Mouse (Mus musculus): ENCODE measurements around the gene Rap1b. TPM values are rescaled to one million over a fixed set of nuclear protein-coding genes. Genes with fewer than 3 reads are reported as not detected.

Rap1b gene
- polyA plus RNA-seq, 1 experiment, result 19.2 TPM

GRCm38 (mm10) chr10:117766896-117767160, 79.0 kb downstream of the Rap1b start:
- no peaks in the 10 kb centered on the region for H3K27me3 ChIP-seq (ENCODE audit: control insufficient read depth, insufficient read depth, low read length)
- TF ChIP-seq CTCF (IDR thresholded peaks at IDR 0.05; ENCODE audit: extremely low read depth, insufficient read length, insufficient replicate concordance, low read depth, low read length) (no peak), POLR2A (IDR thresholded peaks at IDR 0.05; ENCODE audit: low read depth, low read length) (no peak)
- H3K4me1 ChIP-seq (ENCODE audit: control insufficient read depth, insufficient read depth, insufficient read length, low read length), result peaks cover 3% of the 10 kb centered on the region; the same call in 1 of the 2 replicates
- peaks cover 43% of the 10 kb centered on the region for H3K36me3 ChIP-seq (ENCODE audit: control insufficient read depth, insufficient read depth, low read length)
- WGBS, result 93% methylated on average over 5 of the region's 5 CpGs
- no peak overlapping the region for H3K4me3 ChIP-seq (ENCODE audit: low read depth, low read length)
- H3K27ac ChIP-seq (ENCODE audit: insufficient read depth, low read depth, low read length), result no peak overlapping the region

- Histone ChIP-seq H3K27me3 (ENCODE audit: control insufficient read depth, insufficient read depth, low read length) (no peaks in the 10 kb centered on the region), H3K4me1 (ENCODE audit: control insufficient read depth, insufficient read depth, insufficient read length, low read length) (peaks cover 3% of the 10 kb centered on the region; the same call in 1 of the 2 replicates), H3K36me3 (ENCODE audit: control insufficient read depth, insufficient read depth, low read length) (peaks cover 44% of the 10 kb centered on the region), H3K4me3 (ENCODE audit: low read depth, low read length) (no peak overlapping the region), H3K27ac (ENCODE audit: insufficient read depth, low read depth, low read length) (no peak overlapping the region)
- TF ChIP-seq POLR2A (IDR thresholded peaks at IDR 0.05; ENCODE audit: low read depth, low read length) (no peak), CTCF (IDR thresholded peaks at IDR 0.05; ENCODE audit: extremely low read depth, insufficient read length, insufficient replicate concordance, low read depth, low read length) (no peak)
- 87% methylated on average over 16 of the region's 16 CpGs for WGBS
Observed at GRCm38 (mm10) chr10:117766111-117766895, 79.5 kb downstream of the Rap1b start.

GRCm38 (mm10) chr10:117765116-117765894, 80.5 kb downstream of the Rap1b start:
- no peak overlapping the region for H3K27ac ChIP-seq (ENCODE audit: insufficient read depth, low read depth, low read length)
- H3K4me3 ChIP-seq (ENCODE audit: low read depth, low read length), result no peak overlapping the region
- TF ChIP-seq CTCF (IDR thresholded peaks at IDR 0.05; ENCODE audit: extremely low read depth, insufficient read length, insufficient replicate concordance, low read depth, low read length) (no peak), POLR2A (IDR thresholded peaks at IDR 0.05; ENCODE audit: low read depth, low read length) (no peak)
- peaks cover 46% of the 10 kb centered on the region for H3K36me3 ChIP-seq (ENCODE audit: control insufficient read depth, insufficient read depth, low read length)
- 94% methylated on average over 11 of the region's 11 CpGs for WGBS
- no peaks in the 10 kb centered on the region for H3K27me3 ChIP-seq (ENCODE audit: control insufficient read depth, insufficient read depth, low read length)
- H3K4me1 ChIP-seq (ENCODE audit: control insufficient read depth, insufficient read depth, insufficient read length, low read length), result peaks cover 3% of the 10 kb centered on the region; the same call in 1 of the 2 replicates

- WGBS, result 61% methylated on average over 6 of the region's 6 CpGs
- TF ChIP-seq CTCF (IDR thresholded peaks at IDR 0.05; ENCODE audit: extremely low read depth, insufficient read length, insufficient replicate concordance, low read depth, low read length) (no peak), POLR2A (IDR thresholded peaks at IDR 0.05; ENCODE audit: low read depth, low read length) (no peak)
- Histone ChIP-seq H3K4me3 (ENCODE audit: low read depth, low read length) (no peak overlapping the region), H3K27me3 (ENCODE audit: control insufficient read depth, insufficient read depth, low read length) (no peaks in the 10 kb centered on the region), H3K27ac (ENCODE audit: insufficient read depth, low read depth, low read length) (peak overlapping the region; percentile 73), H3K4me1 (ENCODE audit: control insufficient read depth, insufficient read depth, insufficient read length, low read length) (peaks cover 3% of the 10 kb centered on the region; the same call in 1 of the 2 replicates), H3K36me3 (ENCODE audit: control insufficient read depth, insufficient read depth, low read length) (peaks cover 45% of the 10 kb centered on the region)
Observed at GRCm38 (mm10) chr10:117764598-117764997, 81.2 kb downstream of the Rap1b start.

Other genes with a start within 250 kb of the Rap1b start
- 3.1 and 13.8 TPM in 2 replicates for gene Cpm, start 216.5 kb downstream of the Rap1b start, polyA plus RNA-seq (2012; rRNA removed)
- gene Mdm2, start 135.3 kb downstream of the Rap1b start, polyA plus RNA-seq (2012; rRNA removed), result 16.2 and 39.2 TPM in 2 replicates
- gene Slc35e3, start 99.7 kb downstream of the Rap1b start, polyA plus RNA-seq (2012; rRNA removed), result 6.2 and 7.4 TPM in 2 replicates
- gene Nup107, start 53.3 kb downstream of the Rap1b start, polyA plus RNA-seq (2012; rRNA removed), result 1.3 and 3.1 TPM in 2 replicates